Mouse (Mus musculus): ENCODE measurements around the gene Tspan1.
A peak's percentile ranks its signal among the peaks of the same experiment; 100 is the strongest.

Gene Tspan1

DNA sequence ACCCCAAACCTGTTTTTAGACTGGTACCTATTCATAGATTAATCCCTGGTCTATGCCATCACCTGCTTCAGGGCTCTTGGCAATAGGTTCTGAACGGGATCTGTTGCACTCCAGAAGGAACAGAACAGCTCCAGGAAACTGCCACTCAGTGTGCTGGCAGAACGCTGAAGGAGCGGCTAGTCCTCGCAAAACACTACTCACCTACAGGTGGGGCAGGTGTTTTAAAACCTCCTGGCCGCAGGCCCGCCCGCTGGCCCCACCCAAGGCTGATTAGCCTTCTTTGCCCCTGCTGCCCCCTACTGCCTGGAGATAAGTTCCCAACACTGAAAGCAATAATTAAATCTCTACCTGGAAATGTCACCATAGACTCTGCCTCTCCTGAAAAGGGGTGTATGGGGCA is at the start of gene Tspan1:
Gene Tspan1, minus strand, starts transcription at position 198 of the 400 bp plus-strand sequence.
- peak; percentile 65 for DNase-seq

GRCm38 (mm10) chr4:116217046-116217445 is 49.6 kb upstream of the Tspan1 start:
- DNase-seq, result peak; percentile 24

DNA sequence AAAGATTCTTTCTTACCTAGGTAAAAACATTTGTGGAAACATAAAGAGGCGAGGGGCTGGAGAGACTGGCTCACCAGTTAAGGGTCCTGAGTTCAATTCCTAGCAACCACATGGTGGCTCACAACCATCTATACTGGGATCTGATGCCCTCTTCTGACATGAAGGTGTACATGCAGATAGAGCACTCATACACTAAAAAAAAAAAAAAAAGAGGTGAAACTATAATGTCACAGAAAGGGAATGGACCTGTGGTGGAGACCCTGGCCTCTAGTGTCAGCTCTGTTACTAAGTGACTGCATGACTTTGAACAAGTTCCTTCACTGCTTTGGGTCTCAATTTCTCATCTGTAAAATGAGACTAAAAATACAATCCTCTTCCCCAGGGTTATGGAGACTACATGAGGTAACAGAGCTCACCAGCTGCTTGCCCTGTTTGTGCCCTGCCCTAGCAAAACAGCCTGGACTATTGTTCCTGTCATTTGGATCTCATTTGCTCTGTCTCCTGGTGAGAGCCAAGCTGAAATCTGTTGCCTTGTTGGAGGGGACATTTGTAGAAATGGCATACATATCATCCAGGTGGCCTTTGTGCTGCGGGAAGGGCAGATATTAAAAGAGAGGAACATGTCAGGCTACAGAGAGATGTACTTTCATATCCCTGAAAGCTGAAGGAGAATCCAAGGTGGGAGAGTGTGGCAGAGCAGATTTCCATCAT is 48.6 kb upstream of the Tspan1 start:
- DNase-seq, result no peak

GRCm38 (mm10) chr4:116208891-116209290 is 41.5 kb upstream of the Tspan1 start:
- DNase-seq, result no peak

- DNase-seq, result no peak
These were observed 39.1 kb upstream of the Tspan1 start for GRCm38 (mm10) chr4:116206531-116206930.

- DNase-seq, result no peak
These were observed 37.0 kb upstream of the Tspan1 start for GRCm38 (mm10) chr4:116204422-116204821.

- DNase-seq, result no peak
These were observed 31.0 kb upstream of the Tspan1 start for GRCm38 (mm10) chr4:116198422-116198821.

GRCm38 (mm10) chr4:116193583-116194383 is 26.4 kb upstream of the Tspan1 start:
- DNase-seq, result no peak

DNA sequence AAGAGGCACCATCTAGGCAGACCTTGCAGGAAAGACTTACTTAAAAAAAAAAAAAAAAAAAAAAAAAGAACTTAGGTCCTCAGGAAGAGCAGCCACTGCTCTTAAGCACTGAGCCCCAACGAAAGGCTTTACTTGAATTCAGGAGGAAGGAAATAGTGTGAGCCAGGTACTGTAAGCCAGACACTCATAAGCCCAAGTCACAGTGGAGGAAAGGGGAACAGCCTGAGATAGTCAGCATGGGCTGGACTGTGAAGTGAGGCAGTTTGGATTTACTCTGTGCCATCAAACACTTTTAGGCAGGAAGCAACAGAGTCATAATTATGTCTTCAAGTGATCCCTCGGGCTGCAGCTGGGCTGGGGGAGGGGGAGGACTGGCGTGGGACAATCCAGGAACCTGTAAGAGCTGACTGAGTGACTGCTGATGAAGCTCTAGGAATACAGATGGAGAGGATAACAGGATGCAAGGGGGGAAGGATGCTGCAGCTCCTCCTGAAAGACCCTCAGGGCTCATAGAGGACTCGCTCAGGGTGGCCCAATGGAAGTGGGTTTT is 25.0 kb upstream of the Tspan1 start:
- DNase-seq, result peak; percentile 20

GRCm38 (mm10) chr4:116185083-116185482 is 17.7 kb upstream of the Tspan1 start:
- no peak for DNase-seq

GRCm38 (mm10) chr4:116182745-116183144 is 15.3 kb upstream of the Tspan1 start:
- peak; percentile 44 for DNase-seq

GRCm38 (mm10) chr4:116182079-116182478 is 14.7 kb upstream of the Tspan1 start:
- DNase-seq, result no peak

DNA sequence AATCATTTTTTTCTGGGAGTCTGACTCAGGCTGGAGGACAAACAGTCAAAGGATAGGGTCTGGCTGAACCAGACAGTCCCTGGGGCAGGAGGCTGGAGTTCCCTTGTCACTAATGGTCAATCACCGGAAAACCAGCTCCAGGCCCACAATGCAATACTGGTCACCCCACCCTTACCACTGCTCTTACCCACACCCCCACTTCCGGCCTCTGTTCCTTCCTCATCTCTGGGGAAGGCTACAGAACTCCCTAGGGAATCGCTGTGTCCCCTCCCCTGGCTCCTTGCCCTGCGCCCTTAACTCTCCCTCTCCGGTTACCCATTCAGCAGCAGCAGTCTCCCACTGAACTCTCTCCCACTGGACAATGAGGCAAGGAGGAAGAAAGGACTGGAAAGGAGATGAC is 9.7 kb upstream of the Tspan1 start:
- peak; percentile 86 for DNase-seq

DNA sequence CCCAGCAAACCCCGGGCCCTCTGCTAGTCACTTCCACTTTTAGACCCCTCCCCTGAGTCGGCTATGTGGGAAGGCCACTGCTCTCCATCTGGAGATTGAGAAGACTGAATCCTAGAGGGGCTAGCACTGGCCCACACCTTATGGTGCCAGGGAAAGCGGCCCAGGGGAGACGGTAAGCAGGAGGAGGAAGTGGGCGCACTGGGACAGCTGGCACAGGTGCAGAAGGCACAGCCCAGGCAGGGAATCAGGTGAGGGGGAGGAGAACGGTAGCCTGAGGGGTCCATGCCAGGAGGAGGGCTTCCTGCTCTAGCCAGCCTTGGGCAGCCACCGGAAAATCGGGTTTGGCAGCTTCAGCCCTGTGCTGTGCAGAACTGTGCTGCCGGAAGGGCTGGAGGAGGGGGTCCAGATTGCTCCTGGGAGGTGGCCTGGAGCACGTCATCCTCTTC is 9.2 kb upstream of the Tspan1 start:
- peak; percentile 83 for DNase-seq

GRCm38 (mm10) chr4:116175711-116176542 is 8.5 kb upstream of the Tspan1 start:
- no peak for DNase-seq

GRCm38 (mm10) chr4:116175136-116175535 is 7.7 kb upstream of the Tspan1 start:
- DNase-seq, result no peak

- peak; percentile 72 for DNase-seq
These were observed 7.2 kb upstream of the Tspan1 start for GRCm38 (mm10) chr4:116174466-116175116.

GRCm38 (mm10) chr4:116173752-116174151 is 6.4 kb upstream of the Tspan1 start:
- DNase-seq, result no peak

DNA sequence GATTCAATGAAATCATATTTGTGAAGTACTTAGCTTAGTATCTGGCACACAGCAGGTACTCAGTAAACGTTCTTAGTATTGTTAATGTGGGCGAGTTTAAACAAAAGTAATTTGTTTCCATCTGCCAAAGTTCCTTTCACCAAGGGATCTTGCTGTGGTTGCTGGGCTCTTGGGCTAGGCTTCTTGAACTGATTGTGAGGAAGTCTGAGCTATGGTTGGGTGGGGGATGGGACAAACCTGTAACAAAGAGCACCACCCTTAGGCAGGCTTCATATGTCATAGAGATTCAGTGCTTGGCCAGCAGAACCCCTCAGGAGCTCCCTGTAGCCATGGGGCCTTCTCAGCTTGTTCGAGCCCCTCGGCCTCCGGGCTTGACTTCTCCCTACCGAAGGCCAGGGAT is 5.7 kb upstream of the Tspan1 start, which contains the start of the genes 1700042G07Rik and Gm49337:
Gene 1700042G07Rik, plus strand, starts transcription at position 301 of the 400 bp plus-strand sequence.
Gene Gm49337, plus strand, starts transcription at position 313 of the 400 bp plus-strand sequence.
- no peak for DNase-seq

- DNase-seq, result no peak
These were observed 1.9 kb upstream of the Tspan1 start for GRCm38 (mm10) chr4:116169353-116169672.

DNA sequence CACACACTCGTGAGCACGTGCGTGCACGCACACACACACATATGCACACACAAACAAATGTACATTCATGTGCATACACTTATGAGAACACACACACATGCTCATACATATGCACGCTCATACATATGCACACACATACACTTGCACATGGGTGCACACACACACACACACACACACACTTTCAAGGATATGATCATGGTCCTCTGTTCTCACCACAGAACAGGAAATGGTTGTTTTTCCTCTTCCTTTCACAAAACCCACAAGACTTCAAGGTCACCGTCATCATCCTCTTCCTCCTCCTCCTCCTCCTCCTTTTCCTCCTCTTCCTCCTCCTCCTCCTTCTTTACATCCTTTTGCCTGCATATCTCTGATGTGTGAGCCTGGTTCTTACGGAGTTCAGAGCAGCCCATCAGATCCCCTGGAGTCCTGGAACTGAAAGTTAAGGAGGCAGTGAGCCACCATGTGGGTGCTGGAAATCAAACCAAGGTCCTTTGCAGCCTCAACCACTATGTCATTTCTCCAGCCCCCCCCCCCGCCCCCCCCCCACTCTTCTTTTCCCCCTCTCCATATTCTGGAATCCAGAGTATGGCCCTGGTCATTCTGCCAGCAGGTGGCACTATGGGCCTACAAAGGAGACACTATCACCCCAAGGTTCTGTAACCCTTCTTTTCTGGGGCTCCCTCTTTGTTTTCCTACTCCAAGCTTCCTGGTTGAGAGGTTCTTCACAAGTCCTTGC is 1.4 kb upstream of the Tspan1 start:
- DNase-seq, result peak; percentile 76

Measured in kidney, adult 9 months (tissue).